Mouse (Mus musculus): ENCODE results near the gene Gorasp2.

Gene Gorasp2

DNA sequence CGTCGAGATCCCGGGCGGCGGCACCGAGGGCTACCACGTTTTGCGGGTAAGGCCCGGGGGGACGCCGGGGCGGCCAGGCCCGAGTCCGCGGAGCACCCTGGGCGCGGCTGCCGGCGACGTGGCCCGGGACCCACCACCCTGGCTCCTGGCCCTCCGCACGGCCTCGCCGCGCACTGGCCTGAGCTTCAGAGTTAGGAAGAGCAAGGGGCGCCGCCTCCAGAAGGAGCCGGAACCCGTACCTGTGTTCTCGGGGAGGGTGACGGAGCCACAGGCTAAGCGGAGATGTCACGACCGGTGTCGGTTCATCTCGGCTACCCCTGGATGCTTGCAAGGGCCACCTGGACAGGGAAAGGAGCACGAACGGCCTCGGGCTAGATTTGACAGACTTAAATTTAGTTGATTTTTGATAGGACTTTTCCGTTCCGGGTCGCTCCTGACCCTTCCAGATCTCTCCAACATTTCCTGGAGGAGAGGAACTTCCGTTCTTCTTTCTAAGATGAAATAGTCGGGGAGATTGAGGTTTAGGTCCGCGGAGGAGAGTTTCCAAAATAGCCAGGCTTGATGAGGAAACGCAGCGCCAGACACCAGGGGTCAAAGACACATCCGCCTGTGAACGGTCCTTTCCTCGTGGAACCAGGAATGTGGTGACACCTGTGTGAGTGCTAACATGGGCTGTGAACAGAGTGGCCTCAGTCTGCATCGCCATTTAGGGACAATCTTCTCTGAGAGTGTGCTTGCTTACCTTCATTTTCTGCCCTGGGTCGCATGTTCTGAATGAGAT is 529 bp downstream of the Gorasp2 start, which contains the start of gene Gm26558:
TSS of gene Gm26558 (minus strand) at position 394 of the 781 bp plus-strand sequence.
- DNase-seq (ENCODE audit: low spot score in 2 of 2): peak in 1 of 2 experiments; percentile 33

DNA sequence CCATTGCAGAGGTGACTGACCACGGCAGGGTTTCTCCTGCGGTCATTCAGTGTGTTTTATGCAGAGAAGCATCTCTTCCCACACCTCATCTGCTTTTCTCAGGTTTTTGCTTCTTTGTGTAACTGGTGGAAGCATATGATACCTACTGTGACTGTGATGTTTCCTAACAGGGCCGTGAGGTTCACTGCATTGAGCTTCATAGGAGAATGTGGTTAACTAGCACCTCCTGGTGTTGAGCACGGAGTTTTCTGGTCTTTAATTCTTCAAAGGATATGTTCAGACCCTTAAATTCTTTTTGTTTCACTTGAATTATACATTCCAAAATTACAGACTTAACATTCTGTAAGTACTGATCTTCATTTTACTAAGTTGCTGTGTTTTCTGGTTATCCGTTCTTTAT is 2.4 kb downstream of the Gorasp2 start:
- peak in 1 of 2 experiments; percentile 21 for DNase-seq (ENCODE audit: low spot score in 2 of 2)

DNA sequence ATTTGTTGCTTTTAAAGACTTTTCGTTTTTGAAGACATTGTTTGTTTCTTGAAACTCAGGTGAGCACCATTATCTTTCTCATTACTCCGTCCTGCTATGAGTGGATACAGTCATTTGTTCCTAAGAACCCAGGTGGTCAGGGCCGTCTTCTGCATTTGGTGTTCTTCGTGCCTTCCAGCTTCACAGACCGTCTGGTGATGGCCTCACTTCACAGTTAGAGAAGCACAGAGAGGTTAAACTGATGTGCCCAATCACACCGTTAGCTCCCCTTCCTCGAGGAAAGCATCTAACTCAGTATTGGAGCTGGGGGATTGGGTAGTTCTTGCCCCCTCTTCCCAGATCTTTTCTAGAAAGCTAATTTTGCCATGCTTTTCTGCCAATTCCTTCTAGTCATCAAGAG is 5.6 kb downstream of the Gorasp2 start:
- DNase-seq (ENCODE audit: low spot score in 2 of 2): no peak

DNA sequence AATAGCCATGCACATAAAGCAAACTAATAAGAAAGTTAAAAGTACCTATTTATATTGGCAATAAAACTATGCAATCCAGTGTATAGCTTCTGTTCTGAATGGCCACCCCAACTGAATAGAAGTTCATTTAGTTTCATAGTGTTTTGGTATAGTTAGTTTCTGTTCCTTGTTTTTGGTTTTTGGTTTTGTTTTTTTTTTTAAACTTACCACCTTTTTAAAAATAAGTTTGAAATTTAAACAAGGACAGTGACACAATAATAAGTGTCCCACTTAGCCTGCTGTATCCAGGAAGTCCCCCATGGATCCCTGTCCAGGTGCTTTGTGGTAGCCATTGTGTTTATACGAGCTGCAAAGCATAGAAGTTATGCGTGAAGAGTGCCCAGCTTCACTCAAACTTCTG is 7.9 kb downstream of the Gorasp2 start:
- no peak for DNase-seq (ENCODE audit: low spot score in 2 of 2)

DNA sequence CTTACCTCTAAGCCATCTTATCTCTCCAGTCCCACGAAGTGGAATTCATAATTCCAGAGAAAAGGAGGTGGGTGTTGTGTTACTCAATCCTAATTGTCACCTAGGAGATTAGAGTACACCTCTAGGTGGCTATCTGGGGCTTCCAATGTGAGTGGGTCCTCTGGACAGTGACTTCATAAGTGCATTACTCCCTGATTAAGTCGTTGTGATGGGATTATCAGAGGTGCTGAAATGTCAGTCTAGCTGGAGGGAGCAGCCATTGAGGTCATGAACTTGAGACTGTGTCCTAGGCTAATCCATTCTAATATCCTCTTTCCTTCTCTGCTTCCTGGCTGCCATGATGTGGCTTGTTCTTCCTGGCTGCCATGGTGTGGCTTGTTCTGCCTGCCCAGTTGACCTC is 8.5 kb downstream of the Gorasp2 start:
- DNase-seq (ENCODE audit: low spot score in 2 of 2): no peak

DNA sequence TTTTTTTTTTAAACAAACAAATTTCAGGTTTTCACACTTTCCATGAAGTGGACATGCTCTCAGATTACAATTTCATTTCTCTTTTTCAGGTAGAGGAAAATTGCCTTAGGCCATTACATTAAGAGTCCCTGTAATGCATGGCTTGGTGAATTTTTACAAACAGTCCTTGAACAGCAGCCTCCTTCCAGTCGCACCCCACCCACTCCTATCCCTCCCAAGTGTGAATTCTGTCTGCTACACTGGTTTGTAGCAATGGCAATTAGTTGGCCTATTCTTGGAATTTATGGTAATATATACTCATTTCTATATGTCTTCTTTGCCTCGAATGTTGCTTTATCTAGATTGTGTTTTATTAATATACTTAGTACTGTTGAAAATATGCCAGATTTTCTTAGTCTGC is 11.1 kb downstream of the Gorasp2 start:
- no peak for DNase-seq (ENCODE audit: low spot score in 2 of 2)

DNA sequence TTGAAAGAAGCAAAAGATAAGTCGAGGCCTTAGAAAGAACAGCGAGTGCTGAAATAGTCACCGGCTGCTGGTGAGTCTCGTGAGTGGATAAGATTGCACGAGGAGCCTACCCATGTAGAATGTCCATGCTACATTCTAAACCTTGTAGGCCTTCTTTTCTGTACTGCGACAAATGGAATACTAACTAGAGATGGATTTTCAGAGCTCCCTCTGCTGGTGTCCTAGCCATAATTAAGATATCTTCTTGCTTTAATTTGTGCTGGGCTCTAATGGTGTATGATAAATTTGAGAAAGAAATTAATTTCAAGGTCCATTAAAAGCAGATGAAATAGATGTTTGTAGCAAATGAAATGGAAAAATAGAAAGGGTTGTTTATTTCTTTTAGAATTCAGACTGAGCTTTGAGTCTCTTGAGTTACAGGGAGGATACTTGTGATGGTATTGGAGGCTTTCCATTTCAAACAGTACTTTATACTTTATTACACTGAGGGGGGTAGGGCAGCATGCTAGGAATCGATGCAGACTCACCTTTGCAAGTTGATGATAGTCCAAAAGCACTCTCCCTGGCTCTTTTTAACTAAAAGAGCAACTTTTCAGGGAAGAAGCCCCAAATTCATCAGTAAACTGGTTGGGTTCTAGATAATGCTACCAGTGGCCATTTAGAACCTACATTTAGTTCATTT is 12.2 kb downstream of the Gorasp2 start:
- DNase-seq (ENCODE audit: low spot score in 2 of 2): no peak

DNA sequence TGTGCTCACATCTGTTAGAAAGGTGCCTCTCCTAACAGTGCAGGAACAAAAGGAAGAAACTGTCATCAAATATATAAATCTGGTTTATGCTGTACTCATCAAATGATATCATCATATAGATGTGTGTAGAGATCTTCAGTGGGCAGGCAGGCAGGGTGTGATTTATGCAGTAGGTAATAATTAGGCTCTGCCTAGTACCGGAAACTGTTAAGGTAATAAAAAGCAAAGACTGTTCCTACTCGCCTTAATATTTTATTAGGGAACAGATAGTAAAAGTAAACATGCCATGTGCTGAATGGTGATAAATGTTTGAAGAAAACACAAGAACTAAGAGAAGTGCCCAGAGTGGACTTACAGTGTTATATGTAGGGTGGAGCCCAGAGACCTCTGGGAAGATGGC is 20.9 kb downstream of the Gorasp2 start:
- no peak for DNase-seq (ENCODE audit: low spot score in 2 of 2)

DNA sequence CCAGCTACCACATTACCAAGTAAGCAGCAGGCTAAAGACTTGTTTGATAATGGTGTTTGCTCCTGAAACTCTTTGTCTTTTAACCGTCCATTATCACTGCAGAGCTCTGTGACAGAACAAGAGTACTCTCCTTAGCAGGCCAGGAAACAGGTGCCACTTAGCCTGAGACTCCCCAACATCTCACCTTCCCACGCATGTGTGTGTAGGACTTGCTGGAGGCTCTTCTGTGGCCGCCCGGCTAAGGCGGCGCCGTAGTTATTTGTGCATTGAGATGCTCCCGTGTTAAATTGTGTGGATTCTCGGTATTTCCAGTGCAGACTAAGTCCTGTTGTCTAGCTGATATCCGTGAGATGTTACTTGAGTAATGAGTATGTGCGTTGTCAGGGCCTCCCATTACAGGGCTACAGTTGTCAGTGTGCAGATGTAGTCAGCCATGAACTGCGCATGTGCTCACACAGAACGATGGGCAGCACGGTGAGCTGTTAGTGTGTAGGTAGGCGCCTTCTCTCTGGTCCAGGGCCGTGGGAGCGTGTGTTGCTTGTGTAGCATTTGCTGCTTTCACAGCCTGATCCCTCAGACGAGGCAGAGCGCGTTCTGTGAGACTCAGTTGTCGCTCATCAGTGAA is 27.2 kb downstream of the Gorasp2 start:
- DNase-seq (ENCODE audit: low spot score in 2 of 2): no peak

DNA sequence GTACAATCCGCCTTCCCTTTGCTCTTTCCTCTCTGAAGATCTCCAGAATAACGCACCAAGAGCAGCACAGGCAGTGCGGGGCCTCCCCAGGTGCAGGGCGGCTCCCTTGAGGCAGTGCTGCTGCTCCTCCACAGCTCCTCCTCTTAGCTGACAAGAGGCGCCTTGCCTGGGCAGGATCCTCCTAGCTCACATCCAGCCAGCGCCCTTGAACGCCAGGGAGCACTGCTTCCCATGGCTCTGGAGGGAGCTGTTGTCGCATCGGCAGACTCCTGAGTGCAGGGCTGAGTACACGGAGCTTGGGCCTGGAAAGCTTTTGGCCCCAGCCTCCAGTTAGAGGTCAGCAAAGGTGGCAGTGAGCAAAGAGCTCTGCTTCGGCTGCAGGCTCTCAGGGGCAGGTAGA is 28.8 kb downstream of the Gorasp2 start:
- no peak for DNase-seq (ENCODE audit: low spot score in 2 of 2)

DNA sequence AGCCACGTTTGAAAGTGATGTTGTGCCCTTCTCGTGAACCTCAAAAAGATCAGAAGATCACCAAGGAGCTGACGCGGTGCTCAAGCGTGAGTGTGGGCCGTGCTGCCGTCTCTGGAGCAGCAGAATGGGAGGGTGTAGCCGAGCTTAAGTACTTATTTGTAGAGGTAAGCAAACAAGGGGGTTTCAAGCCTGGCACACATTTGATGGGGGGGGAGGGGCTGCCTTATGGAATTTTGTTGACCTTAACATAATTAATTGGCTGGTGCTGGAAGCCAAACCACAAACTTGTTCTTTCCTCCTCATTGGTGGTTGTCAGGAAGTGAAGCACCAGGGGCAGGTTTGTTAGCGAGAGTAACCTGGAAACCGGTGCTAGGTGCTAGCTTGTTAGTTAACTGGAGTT is 34.3 kb downstream of the Gorasp2 start:
- DNase-seq (ENCODE audit: low spot score in 2 of 2): no peak

DNA sequence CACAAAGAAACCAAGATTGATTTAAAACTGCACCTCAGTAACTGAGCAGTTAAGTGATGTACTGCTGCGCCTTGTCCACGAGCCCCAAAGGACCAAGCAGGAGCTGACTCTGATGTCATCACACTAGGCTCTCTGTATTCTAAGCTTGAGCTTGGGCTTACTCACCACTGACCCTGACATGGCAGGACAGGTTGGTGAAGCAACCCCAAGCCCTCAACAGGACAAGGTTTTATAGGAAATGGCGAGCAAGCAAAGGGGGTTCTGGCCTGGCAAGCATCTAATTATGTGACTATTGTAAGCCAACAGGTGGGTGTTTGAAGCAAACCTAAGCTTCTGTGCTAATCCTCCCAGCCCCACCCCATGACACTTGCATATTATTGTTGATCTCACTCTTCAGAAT is 39.5 kb downstream of the Gorasp2 start:
- no peak for DNase-seq (ENCODE audit: low spot score in 2 of 2)

DNA sequence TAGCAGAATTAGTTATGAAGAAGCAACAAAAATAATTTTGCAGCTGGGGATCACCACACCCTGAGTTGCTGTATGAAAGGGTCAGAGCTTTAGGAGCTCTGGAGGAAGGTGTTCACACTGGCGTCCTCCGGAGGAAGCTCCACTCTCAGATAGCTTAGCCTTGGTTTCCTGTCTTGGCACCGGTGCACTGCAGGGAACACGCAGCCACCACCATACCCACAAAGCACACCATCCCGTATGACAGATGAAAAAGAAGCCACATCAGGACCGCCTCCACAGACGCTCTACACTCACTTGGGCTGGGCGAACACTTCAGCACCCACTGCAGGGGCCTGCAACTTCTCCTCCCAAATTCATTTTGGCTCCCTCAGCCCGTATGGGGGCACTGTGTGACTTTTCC is 40.2 kb downstream of the Gorasp2 start:
- no peak for DNase-seq (ENCODE audit: low spot score in 2 of 2)

DNA sequence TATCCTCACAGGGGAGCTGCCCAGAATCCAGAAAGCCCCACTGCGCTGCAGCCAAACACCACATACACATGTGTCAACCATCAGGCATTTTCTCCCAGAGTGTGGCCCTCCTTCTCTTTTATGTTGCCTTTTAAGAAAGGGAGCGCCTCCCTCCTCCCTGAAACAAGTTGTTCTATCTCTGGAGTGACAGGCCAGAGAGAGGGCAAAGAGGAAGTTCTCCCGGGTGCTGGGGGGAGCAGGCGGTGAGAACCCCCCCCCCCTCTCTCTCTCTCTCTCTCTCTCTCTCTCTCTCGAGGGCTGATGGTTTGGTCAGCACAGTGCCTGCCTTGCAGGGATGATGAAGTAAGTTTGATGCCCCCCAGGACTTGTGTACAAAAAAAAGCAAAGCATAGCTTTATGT is 41.0 kb downstream of the Gorasp2 start:
- no peak for DNase-seq (ENCODE audit: low spot score in 2 of 2)

DNA sequence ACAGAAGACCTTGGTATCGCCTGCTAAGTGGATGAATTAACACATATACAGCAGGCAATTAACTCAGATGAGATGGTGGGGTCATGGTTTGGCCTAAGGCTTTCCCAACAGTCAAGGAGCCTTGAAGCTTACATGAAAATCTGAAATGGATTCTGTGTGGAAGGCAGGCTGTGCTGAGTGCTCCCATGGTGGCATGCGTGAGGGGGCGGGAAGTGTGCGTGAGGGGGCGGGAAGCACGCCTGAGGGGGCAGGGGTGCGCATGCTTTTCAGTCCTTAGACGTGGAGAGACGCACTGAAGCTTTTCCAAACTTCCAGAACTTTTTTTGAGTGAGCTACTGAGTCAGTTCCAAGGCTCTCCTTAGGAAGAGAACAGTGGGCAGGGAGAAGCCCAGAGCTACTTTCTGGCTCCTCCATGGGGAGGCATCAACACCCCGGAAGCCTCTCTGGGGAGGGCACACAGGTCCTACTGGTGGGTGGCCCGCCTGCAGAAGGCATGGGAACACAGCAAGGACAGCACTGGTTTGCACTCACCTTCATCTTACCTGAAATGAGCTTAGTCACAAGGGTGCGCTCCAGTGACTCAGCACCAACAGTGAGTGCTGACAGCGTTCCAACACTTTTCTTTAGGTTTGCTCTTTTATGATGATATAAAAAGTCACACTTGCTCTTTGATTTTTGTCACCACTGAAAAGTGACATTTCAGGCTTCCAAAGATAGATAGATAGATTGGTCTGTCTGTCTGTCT is 47.8 kb downstream of the Gorasp2 start:
- no peak for DNase-seq (ENCODE audit: low spot score in 2 of 2)

DNA sequence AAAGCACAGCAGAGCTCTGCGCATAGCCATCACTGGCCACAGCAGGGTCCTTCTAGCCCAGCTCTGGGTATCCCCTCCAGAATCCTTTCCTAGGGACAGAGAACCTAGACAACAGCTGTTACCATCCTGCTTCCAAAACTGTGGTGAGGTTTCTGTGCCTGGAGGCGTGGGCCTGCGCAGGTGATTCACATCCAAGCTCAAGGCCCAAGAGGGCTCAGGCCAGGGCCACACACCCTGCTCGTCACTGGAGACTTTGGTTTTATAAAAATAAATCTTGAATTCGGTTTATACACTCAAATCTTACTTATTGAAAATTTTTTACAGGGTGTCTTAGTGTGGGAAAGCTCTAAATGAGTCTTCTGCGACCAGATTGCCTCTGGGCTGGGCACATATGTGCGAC is 48.9 kb downstream of the Gorasp2 start:
- DNase-seq (ENCODE audit: low spot score in 2 of 2): no peak

DNA sequence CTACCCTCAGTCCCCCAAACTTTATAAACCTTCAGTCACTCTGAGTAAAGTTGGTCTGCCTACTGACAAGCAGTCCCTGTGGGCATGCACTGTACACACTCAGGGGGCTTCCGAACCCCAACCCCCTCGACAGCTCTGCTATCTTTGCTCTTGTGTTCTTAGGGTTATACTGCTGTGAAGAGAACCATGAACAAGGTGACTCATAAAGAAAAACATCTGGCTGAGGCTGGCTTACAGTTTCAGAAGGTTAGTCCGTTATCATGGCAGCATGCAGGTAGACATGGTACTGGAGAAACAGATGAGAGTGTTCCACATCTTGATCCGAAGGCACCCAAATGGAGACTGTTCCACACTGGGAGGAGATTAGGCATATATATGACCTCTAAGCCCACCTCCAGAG is 49.5 kb downstream of the Gorasp2 start:
- DNase-seq (ENCODE audit: low spot score in 2 of 2): no peak

DNA sequence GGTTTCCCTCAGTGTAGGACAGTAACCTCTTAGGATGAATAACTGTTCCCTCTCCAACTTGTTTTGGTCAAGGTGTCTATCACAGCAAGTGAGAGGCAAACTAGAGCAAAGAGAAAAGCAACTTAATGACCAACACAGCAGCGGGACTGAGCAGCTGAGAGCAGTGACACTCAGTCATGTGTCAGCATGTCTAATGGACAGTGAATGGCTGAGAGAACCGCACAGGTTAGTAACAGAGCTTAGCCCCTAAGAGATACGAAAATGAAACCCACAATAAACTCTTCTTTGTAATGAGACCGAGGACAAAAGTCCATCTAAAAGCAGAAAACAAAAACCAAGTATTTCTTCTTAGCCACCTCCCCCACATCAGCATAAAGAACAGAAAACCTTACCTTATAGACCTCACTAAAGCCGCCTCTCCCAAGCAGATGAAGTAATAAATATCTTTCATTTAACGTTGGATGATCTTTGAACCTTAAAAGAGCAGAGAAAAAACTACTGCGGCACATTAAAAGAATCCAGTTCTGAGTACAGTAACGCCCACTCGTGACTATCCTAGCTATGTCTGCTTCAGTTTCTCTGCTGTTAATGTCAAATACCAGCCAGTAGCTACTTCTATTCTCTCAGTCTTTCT is 62.4 kb downstream of the Gorasp2 start:
- DNase-seq (ENCODE audit: low spot score in 2 of 2): no peak

DNA sequence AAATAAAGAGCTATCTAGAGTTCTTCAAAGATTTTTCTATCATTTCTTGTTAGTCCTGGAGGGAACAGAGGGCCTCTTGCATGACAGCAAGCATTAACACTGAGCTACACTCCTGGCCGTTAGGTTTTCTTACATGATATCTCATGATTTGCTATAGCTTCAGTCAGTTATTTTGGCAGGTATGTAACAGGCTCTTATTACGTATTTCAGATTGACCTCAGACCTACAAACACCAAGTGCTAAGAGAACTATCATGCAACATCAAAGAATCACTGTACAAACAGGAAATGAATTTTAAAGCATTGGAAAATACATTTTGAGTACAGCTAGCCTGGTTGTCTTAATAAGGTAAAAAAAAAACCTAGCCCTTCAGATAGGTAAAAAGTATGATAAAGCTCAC is 65.7 kb downstream of the Gorasp2 start:
- DNase-seq (ENCODE audit: low spot score in 2 of 2): no peak

DNA sequence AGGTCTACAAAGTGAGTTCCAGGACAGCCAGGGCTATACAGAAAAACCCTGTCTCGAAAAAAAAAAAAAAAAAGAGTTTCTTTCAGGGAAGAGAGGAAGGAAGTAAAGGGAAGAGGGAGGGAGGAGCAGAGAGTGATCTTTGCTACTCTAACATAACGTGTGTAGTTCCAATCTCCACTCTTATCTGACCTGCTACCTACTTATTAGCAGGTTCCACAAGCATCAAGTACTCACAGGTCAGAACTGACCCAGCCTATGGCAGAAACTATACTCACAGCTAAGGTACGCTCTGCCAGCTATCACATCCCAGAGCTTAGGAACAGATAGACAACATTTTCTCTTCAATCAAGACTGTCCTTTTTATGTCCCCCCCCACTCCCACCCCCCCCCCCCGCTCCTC is 74.2 kb downstream of the Gorasp2 start:
- DNase-seq (ENCODE audit: low spot score in 2 of 2): no peak

DNA sequence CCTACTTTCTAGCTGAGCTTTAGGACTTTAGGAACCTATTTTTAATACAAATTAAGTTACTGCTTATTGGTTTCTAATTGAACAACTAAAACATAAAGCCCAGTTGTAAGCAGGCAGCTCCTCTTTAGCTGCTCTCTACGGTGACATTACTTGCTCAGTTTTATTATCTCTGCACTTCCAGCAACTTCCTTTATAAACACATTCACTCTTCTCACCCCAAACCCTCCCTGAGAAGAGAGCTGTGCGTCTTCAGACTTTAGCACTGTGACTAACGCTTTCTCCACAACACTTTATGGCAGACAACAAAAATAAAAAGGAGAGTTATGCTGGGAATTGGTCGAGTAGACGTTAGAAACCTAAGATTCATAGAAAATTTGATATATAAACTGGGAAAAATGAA is 74.6 kb downstream of the Gorasp2 start:
- no peak for DNase-seq (ENCODE audit: low spot score in 2 of 2)

DNA sequence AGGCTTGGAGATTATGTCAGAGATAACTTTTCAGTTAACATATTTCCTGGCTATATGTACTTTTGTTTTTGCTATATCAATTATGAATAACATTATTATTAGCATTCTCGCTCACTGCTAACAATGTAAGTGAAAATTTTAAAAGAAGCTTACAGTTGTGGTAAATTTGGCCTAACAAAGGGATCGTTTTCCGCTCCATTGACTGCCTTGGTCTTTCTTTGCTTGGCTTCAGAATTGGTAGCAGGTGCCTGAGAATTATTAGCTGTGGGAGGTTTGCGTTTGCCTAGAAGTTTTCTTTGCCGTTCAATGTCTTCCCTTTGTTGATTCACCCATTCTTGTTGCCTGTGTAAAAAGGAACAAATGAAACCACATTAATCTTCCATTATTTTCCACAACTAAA is 80.5 kb downstream of the Gorasp2 start:
- DNase-seq (ENCODE audit: low spot score in 2 of 2): no peak

Measured in spleen, postnatal 10 days (tissue).